Mouse (Mus musculus) liver, postnatal 0 days (tissue): ENCODE data around the gene Usp47. TPM values are rescaled to one million over a fixed set of nuclear protein-coding genes. Genes with fewer than 3 reads are reported as not detected.
"Not testable (repeated sequence)": the region's sequence is repeated elsewhere in the genome, so short reads cannot be mapped to it uniquely, and the experiment has no call there.

ENCODE experiments used
- ATAC-seq: fragments of 200-750 bp; cut with Nextera tagmentation; 2 replicates; pipeline ENCODE4 v1.8.0; 2017; ENCODE audit warnings: mild to moderate bottlenecking, moderate library complexity
- DNase-seq: peaks from one replicate; pipeline ENCODE4 v3.0.0-alpha.2; 2016
- H3K27ac ChIP-seq: fragments of 300-500 bp; sonication (generic); 2 replicates; pipeline ENCODE4 v1.5.1; 2014; ENCODE audit warnings: antibody characterized with exemption, moderate library complexity, mild to moderate bottlenecking, low read depth
- H3K27me3 ChIP-seq: fragments of 300-500 bp; sonication (generic); 2 replicates; pipeline ENCODE4 v1.6.1; 2014; ENCODE audit warnings: low read length, control low read depth, mixed read lengths; ENCODE audit not compliant: insufficient read depth
- H3K36me3 ChIP-seq: fragments of 300-500 bp; sonication (generic); replicated peaks from 2 replicates; pipeline ENCODE4 v1.6.1; 2014; ENCODE audit warnings: mild to moderate bottlenecking, control low read depth, low read length, moderate library complexity, mixed read lengths; ENCODE audit not compliant: insufficient read depth
- H3K4me1 ChIP-seq: fragments of 300-500 bp; sonication (generic); 2 replicates; pipeline ENCODE4 v1.6.1; 2014; ENCODE audit warnings: antibody characterized with exemption, mild to moderate bottlenecking, control low read depth; ENCODE audit not compliant: insufficient read depth
- H3K4me2 ChIP-seq: fragments of 300-500 bp; sonication (generic); 2 replicates; pipeline ENCODE4 v1.6.1; 2014; ENCODE audit warnings: low read depth, mild to moderate bottlenecking, low read length, moderate library complexity, mixed read lengths
- H3K4me3 ChIP-seq: fragments of 300-500 bp; sonication (generic); 2 replicates; pipeline ENCODE4 v1.5.1; 2014; ENCODE audit warnings: low read depth, low read length
- H3K9ac ChIP-seq: fragments of 300-500 bp; sonication (generic); replicated peaks from 2 replicates; pipeline ENCODE4 v1.6.1; 2014; ENCODE audit warnings: mild to moderate bottlenecking, moderate library complexity
- H3K9me3 ChIP-seq: fragments of 300-500 bp; sonication (generic); 2 replicates; pipeline ENCODE4 v1.6.1; 2016; ENCODE audit warnings: mild to moderate bottlenecking, control low read depth, low read length, mixed read lengths
- CTCF ChIP-seq: sonication (generic); IDR thresholded peaks from 2 replicates; pipeline ENCODE4 v1.5.1; 2016; ENCODE audit warnings: antibody characterized with exemption, low read depth
- EP300 ChIP-seq: IDR thresholded peaks from 2 replicates; pipeline ENCODE4 v1.6.1; 2016; ENCODE audit warnings: antibody characterized with exemption, low read depth, mild to moderate bottlenecking
- WGBS: fragments of 180-500 bp; shearing (Covaris S2); extraction: QIAGEN DNeasy Blood & Tissue Kit; methylation state at CpG from one replicate; pipeline ENCODE4 v1.1.7; 2014; ENCODE audit not compliant: insufficient replicate concordance; 5-methylcytosine and 5-hydroxymethylcytosine counted together
- polyA plus RNA-seq: library from polyadenylated mRNA; unstranded; fragments of >200 nt; fragmentation: Nextera tagmentation; extraction: Ambion mirVana; gene quantifications from 2 replicates; pipeline ENCODE4 v1.2.1, GENCODE M21; 2015

Usp47 gene
- polyA plus RNA-seq, 1 experiment from 2014 or later: 14.4 TPM

- Histone ChIP-seq H3K36me3 (peaks cover 54% of the 10 kb centered on the region), H3K27me3 (no peaks in the 10 kb centered on the region), H3K4me3 (no peak overlapping the region), H3K4me1 (no peaks in the 10 kb centered on the region), H3K4me2 (no peak overlapping the region), H3K9ac (no peak overlapping the region), H3K27ac (no peak overlapping the region), H3K9me3 (no peaks in the 10 kb centered on the region)
- TF ChIP-seq CTCF (peak; percentile 96), EP300 (no peak)
- WGBS: 54% methylated on average over 4 of the region's 4 CpGs
- DNase-seq (peak; percentile 88), ATAC-seq (peak; percentile 31; the same call in 1 of the 2 replicates)
Observed at GRCm38 (mm10) chr7:112085062-112085461, 61.8 kb downstream of the Usp47 start.

- peaks cover 60% of the 10 kb centered on the region for H3K36me3 ChIP-seq
- no peak overlapping the region for H3K4me3 ChIP-seq
- ATAC-seq: no peak
- DNase-seq: no peak
- TF ChIP-seq CTCF (no peak), EP300 (no peak)
- H3K9ac ChIP-seq: no peak overlapping the region
- no peak overlapping the region for H3K27ac ChIP-seq
- no peaks in the 10 kb centered on the region for H3K27me3 ChIP-seq
- no peaks in the 10 kb centered on the region for H3K4me1 ChIP-seq
- H3K9me3 ChIP-seq: no peaks in the 10 kb centered on the region
- WGBS: 89% methylated on average over 2 of the region's 2 CpGs
- H3K4me2 ChIP-seq: no peak overlapping the region
Observed at GRCm38 (mm10) chr7:112086186-112086585, 62.9 kb downstream of the Usp47 start.

GRCm38 (mm10) chr7:112094923-112095322 is 71.6 kb downstream of the Usp47 start:
- H3K9ac ChIP-seq, DNase-seq, H3K4me2 ChIP-seq, H3K4me3 ChIP-seq, H3K4me1 ChIP-seq, H3K27me3 ChIP-seq, H3K27ac ChIP-seq, H3K9me3 ChIP-seq, ATAC-seq: not testable (repeated sequence)
- peaks cover 50% of the 10 kb centered on the region for H3K36me3 ChIP-seq
- 84% methylated on average over 4 of the region's 4 CpGs for WGBS

GRCm38 (mm10) chr7:112100887-112101286 is 77.6 kb downstream of the Usp47 start:
- Histone ChIP-seq H3K4me1 (peaks cover 9% of the 10 kb centered on the region; the same call in 1 of the 2 replicates), H3K27ac (no peak overlapping the region), H3K36me3 (peaks cover 38% of the 10 kb centered on the region), H3K9ac (no peak overlapping the region), H3K9me3 (no peaks in the 10 kb centered on the region), H3K4me2 (no peak overlapping the region), H3K4me3 (no peak overlapping the region), H3K27me3 (no peaks in the 10 kb centered on the region)
- DNase-seq: no peak
- TF ChIP-seq CTCF: no peak
- TF ChIP-seq EP300: no peak
- WGBS: 92% methylated on average over 2 of the region's 2 CpGs
- ATAC-seq: no peak

GRCm38 (mm10) chr7:112102933-112103332 is 79.6 kb downstream of the Usp47 start:
- Histone ChIP-seq H3K27me3 (no peaks in the 10 kb centered on the region), H3K4me1 (peaks cover 9% of the 10 kb centered on the region; the same call in 1 of the 2 replicates), H3K36me3 (peaks cover 56% of the 10 kb centered on the region), H3K27ac (no peak overlapping the region), H3K9ac (no peak overlapping the region), H3K9me3 (no peaks in the 10 kb centered on the region), H3K4me3 (no peak overlapping the region), H3K4me2 (no peak overlapping the region)
- TF ChIP-seq EP300: no peak
- no peak for TF ChIP-seq CTCF
- DNase-seq (no peak), ATAC-seq (peak; percentile 37)
- WGBS: 53% methylated on average over 5 of the region's 5 CpGs

- H3K9ac ChIP-seq: no peak overlapping the region
- no peaks in the 10 kb centered on the region for H3K9me3 ChIP-seq
- TF ChIP-seq CTCF: no peak
- TF ChIP-seq EP300: no peak
- DNase-seq (no peak), ATAC-seq (no peak)
- no peak overlapping the region for H3K27ac ChIP-seq
- 73% methylated on average over 5 of the region's 5 CpGs for WGBS
- no peak overlapping the region for H3K4me2 ChIP-seq
- peaks cover 61% of the 10 kb centered on the region for H3K36me3 ChIP-seq
- no peak overlapping the region for H3K4me3 ChIP-seq
- peaks cover 9% of the 10 kb centered on the region; the same call in 1 of the 2 replicates for H3K4me1 ChIP-seq
- no peaks in the 10 kb centered on the region for H3K27me3 ChIP-seq
Observed at GRCm38 (mm10) chr7:112103816-112104215, 80.5 kb downstream of the Usp47 start.

GRCm38 (mm10) chr7:112108757-112109156 is 85.5 kb downstream of the Usp47 start:
- DNase-seq (no peak), ATAC-seq (no peak)
- Histone ChIP-seq H3K9ac (no peak overlapping the region), H3K27me3 (no peaks in the 10 kb centered on the region), H3K36me3 (peaks cover 60% of the 10 kb centered on the region), H3K4me2 (no peak overlapping the region), H3K4me3 (no peak overlapping the region), H3K27ac (no peak overlapping the region), H3K4me1 (no peaks in the 10 kb centered on the region), H3K9me3 (no peaks in the 10 kb centered on the region)
- TF ChIP-seq CTCF: no peak
- TF ChIP-seq EP300: no peak
